Mouse (Mus musculus) pancreas, adult 10 weeks (tissue): Measurements from ENCODE around the gene Abca1. TPM values are rescaled to one million over a fixed set of nuclear protein-coding genes. Genes with fewer than 3 reads are reported as not detected.

Experiments used
- polyA plus RNA-seq: library from polyadenylated mRNA; stranded (reverse); fragments of 350-450 nt; fragmentation: Illumina TruSeq; extraction: RNeasy Lipid Tissue Mini Kit (QIAGEN cat#74804); gene quantifications from one replicate; pipeline ENCODE4 v1.2.3, GENCODE M21; 2015; ENCODE audit warnings: low read depth, low replicate concordance; ENCODE audit not compliant: insufficient read depth

Abca1 gene
- polyA plus RNA-seq, result 11.4 TPM

DNA sequence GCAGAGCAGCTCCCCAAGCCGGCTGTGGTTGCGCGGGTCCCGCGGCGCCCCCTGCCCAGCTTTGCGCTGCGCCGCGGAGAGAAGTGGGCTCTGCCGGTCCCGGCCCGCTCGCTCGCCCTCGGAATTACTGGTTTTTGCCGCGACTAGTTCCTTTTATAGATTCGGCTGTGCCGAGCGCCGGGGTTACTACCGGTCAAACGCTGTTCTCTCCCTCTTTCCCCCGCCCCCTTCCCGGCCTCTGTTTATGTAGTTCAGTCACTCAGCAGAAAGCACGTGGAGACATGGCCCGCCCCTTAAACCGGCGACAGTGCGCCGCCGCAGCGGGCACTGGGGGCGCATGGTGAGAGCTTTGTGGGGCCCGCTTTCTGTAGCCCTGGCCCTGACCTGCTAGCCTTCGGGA lies at the start of gene Abca1:
Gene Abca1 (minus strand): TSS at position 129 of the 400 bp plus-strand sequence.

DNA sequence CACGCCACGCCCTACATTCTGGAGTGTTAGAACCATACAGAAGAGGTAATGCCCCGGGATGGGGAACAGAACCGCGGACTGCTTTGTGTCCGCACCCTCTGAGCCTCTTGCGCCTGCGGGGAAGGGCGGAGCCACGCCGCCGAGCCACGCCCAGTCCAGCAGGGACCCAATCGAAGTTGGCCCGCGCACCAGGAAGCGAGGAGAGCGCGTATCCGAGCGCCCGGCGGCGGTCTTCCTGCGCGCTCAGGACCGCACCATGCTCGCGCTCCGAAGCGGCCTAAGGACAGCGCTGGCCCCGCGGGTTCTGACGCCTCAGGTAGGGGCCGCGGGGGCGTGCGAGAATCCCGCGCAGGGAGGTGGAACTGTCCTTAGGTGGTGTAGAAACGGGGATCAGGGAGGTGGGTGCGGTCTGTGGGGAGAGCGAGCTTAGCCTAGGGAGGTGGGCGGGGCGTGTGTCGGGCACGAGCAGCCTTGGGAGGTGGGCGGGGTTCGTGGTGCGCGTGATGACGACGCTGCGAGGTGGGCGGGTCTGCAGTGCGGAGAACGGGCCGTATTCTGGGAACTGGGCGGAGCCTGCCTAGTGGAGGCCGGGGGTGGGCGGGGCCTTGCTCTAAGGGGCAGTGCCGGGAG lies 147.8 kb downstream of the Abca1 start, which contains the start of gene Nipsnap3b:
Gene Nipsnap3b (plus strand): TSS at position 149 of the 630 bp plus-strand sequence.

DNA sequence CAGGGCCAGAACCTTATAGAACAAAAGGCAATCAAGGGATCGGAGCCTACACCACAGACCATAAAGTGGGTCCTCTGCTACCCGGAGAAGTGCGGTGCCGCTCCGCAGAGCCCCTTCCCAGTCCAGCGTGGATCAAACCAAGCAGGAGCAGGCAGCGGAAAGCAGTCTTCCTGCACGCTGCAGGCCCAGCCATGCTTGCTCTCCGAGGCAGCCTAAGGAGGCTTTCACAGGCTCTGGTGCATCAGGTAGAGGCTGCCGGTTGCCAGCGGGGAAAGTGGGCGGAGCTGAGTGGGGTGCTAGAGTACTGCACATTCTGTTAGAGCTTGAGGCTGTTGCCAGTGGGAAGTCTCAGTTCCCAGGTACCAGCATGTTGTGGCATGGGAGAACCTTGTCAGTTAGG lies 170.4 kb downstream of the Abca1 start, which contains the start of gene Nipsnap3a:
Gene Nipsnap3a (plus strand): TSS at position 25 of the 400 bp plus-strand sequence.

Other genes with a start within 250 kb of the Abca1 start
- not detected for gene Olfr272, start 240.7 kb downstream of the Abca1 start, polyA plus RNA-seq
- gene Olfr270, start 195.3 kb downstream of the Abca1 start, polyA plus RNA-seq, result not detected
- gene Nipsnap3a, start 170.6 kb downstream of the Abca1 start, polyA plus RNA-seq, result not detected
- gene Nipsnap3b, start 148.0 kb downstream of the Abca1 start, polyA plus RNA-seq, result 4.6 TPM